Mouse (Mus musculus): ENCODE measurements around the gene Ap4e1. TPM values are rescaled to one million over a fixed set of nuclear protein-coding genes. Genes with fewer than 3 reads are reported as not detected.
"Not testable (repeated sequence)": the region's sequence is repeated elsewhere in the genome, so short reads cannot be mapped to it uniquely, and the experiment has no call there.

Gene Ap4e1
- polyA plus RNA-seq, 2 experiments = 2.4 to 4.2 TPM

DNA sequence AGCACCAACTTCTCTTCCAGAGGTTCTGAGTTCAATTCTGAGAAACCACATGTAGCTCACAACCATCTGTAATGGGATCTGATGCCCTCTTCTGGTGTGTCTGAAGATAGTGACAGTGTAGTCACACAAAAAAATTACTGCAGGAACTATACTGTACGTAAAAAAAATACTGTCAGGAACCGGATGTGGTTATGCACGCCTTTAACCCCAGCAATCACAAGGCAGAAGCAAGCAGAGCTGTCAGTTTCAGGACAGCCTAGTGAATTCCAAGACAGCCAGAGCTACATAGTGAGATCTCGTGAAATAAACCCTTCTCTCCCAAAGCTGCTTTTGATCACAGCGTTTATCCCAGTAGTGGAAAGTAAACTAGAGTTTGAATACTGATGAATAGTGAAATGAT lies 77.7 kb downstream of the Ap4e1 start:
- 48% methylated on average over 5 of the region's 5 CpGs for WGBS (ENCODE audit: insufficient replicate concordance)
- TF ChIP-seq CTCF (IDR thresholded peaks at IDR 0.05; ENCODE audit: low read depth) (no peak), EP300 (IDR thresholded peaks at IDR 0.05; ENCODE audit: low read depth) (no peak)

DNA sequence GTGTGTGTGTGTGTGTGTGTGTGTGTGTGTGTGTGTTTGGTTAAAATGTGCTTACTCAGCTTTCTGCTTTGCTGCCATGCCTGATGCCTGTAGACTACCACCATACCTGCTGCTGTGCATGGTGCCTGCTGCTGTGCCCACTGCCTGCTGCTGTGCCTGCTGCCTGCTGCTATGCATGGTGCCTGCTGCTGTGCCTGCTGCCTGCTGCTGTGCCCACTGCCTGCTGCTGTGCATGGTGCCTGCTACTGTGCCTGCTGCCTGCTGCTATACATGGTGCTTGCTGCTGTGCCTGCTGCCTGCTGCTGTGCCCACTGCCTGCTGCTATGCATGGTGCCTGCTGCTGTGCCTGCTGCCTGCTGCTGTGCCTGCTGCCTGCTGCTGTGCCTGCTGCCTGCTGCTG lies 81.6 kb downstream of the Ap4e1 start:
- H3K36me3 ChIP-seq (replicated peaks; ENCODE audit: control insufficient read depth, insufficient read depth, low read depth); H3K9me3 ChIP-seq (ENCODE audit: control insufficient read depth, low read length); DNase-seq (ENCODE audit: low read depth in 3 of 3, low spot score in 3 of 3); H3K27me3 ChIP-seq (ENCODE audit: control insufficient read depth, insufficient read depth, low read length); ATAC-seq (ENCODE audit: insufficient read depth); H3K9ac ChIP-seq (replicated peaks); H3K4me2 ChIP-seq (ENCODE audit: low read depth); H3K4me1 ChIP-seq (replicated peaks; ENCODE audit: control insufficient read depth in 2 of 2, insufficient read depth in 2 of 2, low read length in 1 of 2); H3K27ac ChIP-seq; H3K4me3 ChIP-seq (ENCODE audit: insufficient read depth in 1 of 2, low read depth in 2 of 2, low read length in 2 of 2): not testable (repeated sequence)

More for the DNA sequence above, 77.7 kb downstream of the Ap4e1 start:
- no peaks in the 10 kb centered on the region for H3K9me3 ChIP-seq (ENCODE audit: control insufficient read depth, low read length)
- no peak overlapping the region for H3K27ac ChIP-seq
- DNase-seq (ENCODE audit: low read depth in 3 of 3, low spot score in 3 of 3) (no peak), ATAC-seq (ENCODE audit: insufficient read depth) (no peak)
- H3K9ac ChIP-seq (replicated peaks) = no peak overlapping the region
- H3K27me3 ChIP-seq (ENCODE audit: control insufficient read depth, insufficient read depth, low read length) = no peaks in the 10 kb centered on the region
- H3K36me3 ChIP-seq (replicated peaks; ENCODE audit: control insufficient read depth, insufficient read depth, low read depth) = no peaks in the 10 kb centered on the region
- H3K4me2 ChIP-seq (ENCODE audit: low read depth) = no peak overlapping the region
- peaks cover under 1 to 1% of the 10 kb centered on the region in 2 experiments for H3K4me1 ChIP-seq (replicated peaks; ENCODE audit: control insufficient read depth in 2 of 2, insufficient read depth in 2 of 2, low read length in 1 of 2)
- H3K4me3 ChIP-seq (ENCODE audit: insufficient read depth in 1 of 2, low read depth in 2 of 2, low read length in 2 of 2) = no peak overlapping the region

DNA sequence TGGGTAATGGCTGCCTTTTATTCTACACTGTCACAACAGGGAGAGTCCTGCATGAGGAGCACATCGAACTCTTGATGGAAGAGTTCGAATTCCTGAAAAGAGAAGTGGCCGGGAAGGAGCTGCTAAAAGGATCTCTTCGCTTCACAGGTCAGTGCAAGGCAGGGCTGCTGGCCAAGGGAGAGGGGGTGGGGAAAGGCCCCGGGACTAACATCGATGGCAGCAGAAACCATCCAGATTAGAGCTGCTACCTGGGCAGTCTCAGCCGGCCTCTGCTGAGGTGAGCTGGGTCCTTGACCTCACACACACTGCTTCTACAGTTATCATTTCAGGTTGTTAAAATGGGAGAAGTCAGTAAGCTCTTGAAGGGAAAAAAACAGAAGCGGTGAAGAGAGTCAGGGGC lies 83.5 kb downstream of the Ap4e1 start:
- TF ChIP-seq EP300 (IDR thresholded peaks at IDR 0.05; ENCODE audit: low read depth) (no peak), CTCF (IDR thresholded peaks at IDR 0.05; ENCODE audit: low read depth) (no peak)
- H3K27me3 ChIP-seq (ENCODE audit: control insufficient read depth, insufficient read depth, low read length) = no peaks in the 10 kb centered on the region
- H3K27ac ChIP-seq = no peak overlapping the region
- H3K4me2 ChIP-seq (ENCODE audit: low read depth) = no peak overlapping the region
- DNase-seq (ENCODE audit: low read depth in 3 of 3, low spot score in 3 of 3) (no peak), ATAC-seq (ENCODE audit: insufficient read depth) (no peak)
- H3K9me3 ChIP-seq (ENCODE audit: control insufficient read depth, low read length) = no peaks in the 10 kb centered on the region
- 75% methylated on average over 8 of the region's 8 CpGs for WGBS (ENCODE audit: insufficient replicate concordance)
- no peak overlapping the region for H3K9ac ChIP-seq (replicated peaks)
- no peaks in the 10 kb centered on the region; the same call in 1 of the 2 replicates for H3K36me3 ChIP-seq (replicated peaks; ENCODE audit: control insufficient read depth, insufficient read depth, low read depth)
- H3K4me3 ChIP-seq (ENCODE audit: insufficient read depth in 1 of 2, low read depth in 2 of 2, low read length in 2 of 2) = no peak overlapping the region
- H3K4me1 ChIP-seq (replicated peaks; ENCODE audit: control insufficient read depth in 2 of 2, insufficient read depth in 2 of 2, low read length in 1 of 2) = no peaks in the 10 kb centered on the region

DNA sequence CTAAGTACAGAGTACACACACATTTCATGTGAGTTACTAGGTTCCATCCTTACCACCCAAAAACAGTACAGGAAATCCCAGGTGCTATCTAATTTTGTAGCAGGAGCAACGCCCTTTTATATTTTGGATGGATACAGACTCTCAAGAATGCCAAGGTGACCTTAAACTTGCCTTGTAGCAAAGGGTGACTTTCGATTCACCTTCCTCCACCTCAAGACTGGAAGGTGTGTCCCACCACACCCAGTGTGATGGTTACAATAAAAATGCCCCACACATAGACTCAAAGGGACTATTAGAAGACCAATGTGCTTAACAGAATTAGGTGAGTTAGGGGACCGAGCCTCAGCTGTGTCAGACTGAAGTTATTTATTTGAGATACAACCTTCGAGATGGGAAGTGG lies 100.5 kb downstream of the Ap4e1 start:
- Histone ChIP-seq H3K27ac (no peak overlapping the region), H3K27me3 (ENCODE audit: control insufficient read depth, insufficient read depth, low read length) (no peaks in the 10 kb centered on the region), H3K36me3 (replicated peaks; ENCODE audit: control insufficient read depth, insufficient read depth, low read depth) (peaks cover 86% of the 10 kb centered on the region), H3K4me2 (ENCODE audit: low read depth) (no peak overlapping the region), H3K9ac (replicated peaks) (no peak overlapping the region), H3K9me3 (ENCODE audit: control insufficient read depth, low read length) (no peaks in the 10 kb centered on the region), H3K4me3 (ENCODE audit: insufficient read depth in 1 of 2, low read depth in 2 of 2, low read length in 2 of 2) (no peak overlapping the region), H3K4me1 (replicated peaks; ENCODE audit: control insufficient read depth in 2 of 2, insufficient read depth in 2 of 2, low read length in 1 of 2) (no peaks in the 10 kb centered on the region)
- no peak for ATAC-seq (ENCODE audit: insufficient read depth)
- no peak for TF ChIP-seq CTCF (IDR thresholded peaks at IDR 0.05; ENCODE audit: low read depth)
- no peak for TF ChIP-seq EP300 (IDR thresholded peaks at IDR 0.05; ENCODE audit: low read depth)
- WGBS (ENCODE audit: insufficient replicate concordance) = 83% methylated on average over 4 of the region's 4 CpGs
- no peak for DNase-seq (ENCODE audit: low read depth in 3 of 3, low spot score in 3 of 3)

Small RNAs within 50 kb of the gene (microRNA-seq; reads per million reads assigned to microRNA genes)
- not detected for gene Gm24081

Other genes starting within 250 kb of the Ap4e1 start
- gene Usp50, start 225.2 kb upstream of the Ap4e1 start, polyA plus RNA-seq (2012; rRNA removed) = 0.37 and 0.93 TPM in 2 replicates
- 1.7 and 1.8 TPM in 2 replicates for gene Usp50, start 225.2 kb upstream of the Ap4e1 start, polyA plus RNA-seq (2014; fragmentation: Nextera tagmentation; extraction: Ambion mirVana)
- 10.1 and 15.1 TPM in 2 replicates for gene Trpm7, start 132.5 kb upstream of the Ap4e1 start, polyA plus RNA-seq (2012; rRNA removed)
- 13.8 and 15.8 TPM in 2 replicates for gene Trpm7, start 132.5 kb upstream of the Ap4e1 start, polyA plus RNA-seq (2014; fragmentation: Nextera tagmentation; extraction: Ambion mirVana)
- gene Sppl2a, start 75.5 kb upstream of the Ap4e1 start, polyA plus RNA-seq (2012; rRNA removed) = 8.7 and 10.9 TPM in 2 replicates
- gene Sppl2a, start 75.5 kb upstream of the Ap4e1 start, polyA plus RNA-seq (2014; fragmentation: Nextera tagmentation; extraction: Ambion mirVana) = 25.5 and 27.3 TPM in 2 replicates
- gene Blvra, start 61.9 kb downstream of the Ap4e1 start, polyA plus RNA-seq (2012; rRNA removed) = 15.3 and 25.1 TPM in 2 replicates
- gene Blvra, start 61.9 kb downstream of the Ap4e1 start, polyA plus RNA-seq (2014; fragmentation: Nextera tagmentation; extraction: Ambion mirVana) = 63.7 and 65.1 TPM in 2 replicates
- gene Ncaph, start 125.2 kb downstream of the Ap4e1 start, polyA plus RNA-seq (2012; rRNA removed) = 19.7 and 33.9 TPM in 2 replicates
- gene Ncaph, start 125.2 kb downstream of the Ap4e1 start, polyA plus RNA-seq (2014; fragmentation: Nextera tagmentation; extraction: Ambion mirVana) = 58.4 and 65.2 TPM in 2 replicates
- gene Itpripl1, start 134.7 kb downstream of the Ap4e1 start, polyA plus RNA-seq (2012; rRNA removed) = 7.3 and 8.0 TPM in 2 replicates
- gene Itpripl1, start 134.7 kb downstream of the Ap4e1 start, polyA plus RNA-seq (2014; fragmentation: Nextera tagmentation; extraction: Ambion mirVana) = 17.7 and 19.9 TPM in 2 replicates
- gene 1810024B03Rik, start 199.6 kb downstream of the Ap4e1 start, polyA plus RNA-seq (2012; rRNA removed) = 0.23 and 0.57 TPM in 2 replicates
- gene 1810024B03Rik, start 199.6 kb downstream of the Ap4e1 start, polyA plus RNA-seq (2014; fragmentation: Nextera tagmentation; extraction: Ambion mirVana) = 0.81 and 0.96 TPM in 2 replicates
- gene Snrnp200, start 199.7 kb downstream of the Ap4e1 start, polyA plus RNA-seq (2012; rRNA removed) = 18.2 and 27.5 TPM in 2 replicates
- gene Snrnp200, start 199.7 kb downstream of the Ap4e1 start, polyA plus RNA-seq (2014; fragmentation: Nextera tagmentation; extraction: Ambion mirVana) = 28.1 and 33.3 TPM in 2 replicates
- gene Ciao1, start 239.1 kb downstream of the Ap4e1 start, polyA plus RNA-seq (2012; rRNA removed) = 23.2 and 29.1 TPM in 2 replicates
- gene Ciao1, start 239.1 kb downstream of the Ap4e1 start, polyA plus RNA-seq (2014; fragmentation: Nextera tagmentation; extraction: Ambion mirVana) = 38.3 and 42.3 TPM in 2 replicates
- 8.4 and 11.7 TPM in 2 replicates for gene Tmem127, start 239.2 kb downstream of the Ap4e1 start, polyA plus RNA-seq (2012; rRNA removed)
- 7.4 and 9.2 TPM in 2 replicates for gene Tmem127, start 239.2 kb downstream of the Ap4e1 start, polyA plus RNA-seq (2014; fragmentation: Nextera tagmentation; extraction: Ambion mirVana)

Data from liver, embryonic 14.5 days (tissue).